Mouse (Mus musculus): ENCODE measurements around the gene Bcr.

DNA sequence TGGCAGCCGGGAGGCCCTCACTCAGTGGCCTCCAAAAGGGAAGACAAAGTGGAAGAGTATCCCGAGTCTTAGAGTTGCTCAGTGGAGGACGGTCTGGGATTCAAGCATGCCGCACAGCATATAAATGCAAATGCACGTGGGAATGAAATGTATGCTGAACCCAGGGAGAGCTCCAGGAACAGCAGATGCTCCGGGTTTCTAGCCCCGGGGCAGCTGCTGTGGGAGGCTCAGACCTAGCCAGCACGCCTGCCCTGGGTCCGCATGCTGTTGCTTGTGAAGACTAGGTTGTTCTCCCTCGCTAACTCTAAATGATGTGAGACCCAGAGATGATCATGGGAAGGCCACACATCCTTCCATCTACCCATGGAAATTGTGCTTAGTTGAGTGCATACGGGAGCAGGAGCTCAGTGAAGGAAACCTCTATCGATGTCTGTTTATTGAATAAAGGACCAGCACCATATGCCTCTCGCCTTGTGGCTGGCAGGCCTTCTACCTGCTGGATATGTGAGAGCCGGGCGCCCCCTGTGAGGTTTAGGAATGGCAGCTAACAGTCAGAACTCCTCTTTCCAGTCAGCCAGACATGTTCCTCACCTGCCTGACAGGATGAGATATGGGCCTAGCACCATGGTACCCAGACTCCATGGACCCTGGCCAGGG, 74.6 kb downstream of the Bcr start:
- no peak for TF ChIP-seq CTCF (IDR thresholded peaks at IDR 0.05; ENCODE audit: borderline replicate concordance, insufficient read depth, low read length)
- no peak for TF ChIP-seq POLR2A (IDR thresholded peaks at IDR 0.05; ENCODE audit: low read depth, low read length)
